Mouse (Mus musculus): ENCODE measurements around the gene Rnf225.

DNA sequence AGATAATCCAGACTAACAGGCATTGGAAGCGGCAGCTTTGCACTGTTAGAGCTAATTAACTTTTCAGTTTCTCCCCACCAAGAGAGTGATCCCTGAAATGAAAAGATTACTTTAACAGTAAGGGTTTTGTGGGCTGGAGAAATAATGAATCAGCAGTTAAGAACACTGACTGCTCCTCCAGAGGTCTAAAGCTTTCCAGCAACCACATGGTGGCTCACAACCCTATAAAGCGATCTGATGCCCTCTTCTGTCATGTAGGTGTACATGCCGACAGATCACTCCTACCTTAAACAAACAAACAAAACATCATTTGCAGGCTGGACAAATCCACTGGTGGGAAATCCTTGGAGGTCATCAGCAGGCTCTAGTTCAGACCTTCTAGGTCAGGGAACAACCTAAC is 27.7 kb downstream of the Rnf225 start:
- no peak for TF ChIP-seq POLR2A (IDR thresholded peaks at IDR 0.05; ENCODE audit: low read depth, low read length)
- TF ChIP-seq CTCF (IDR thresholded peaks at IDR 0.05; ENCODE audit: extremely low read depth, insufficient read depth, insufficient read length, insufficient replicate concordance) = no peak

All from spleen, adult 2 months (tissue).